Comparison of ENCODE assay signal across 13 mouse cellular contexts in genomic region chr4:155133188-155133587, GRCm38 (mm10). TPM values are rescaled to one million over a fixed set of nuclear protein-coding genes. Genes with fewer than 3 reads are reported as not detected.
DNase-seq lines count a peak whose midpoint lies in the region; ATAC-seq and TF ChIP-seq lines count a peak whose summit lies in the region.
"Had no signal": no experiment of that assay in that cellular context is flagged by ENCODE, and none has a peak within 500 bp of the region (broad histone marks: within the 10 kb centered on the region; RNA-seq: fewer than 3 reads in every experiment).

No protein-coding gene starts in this region.

- H3K9ac ChIP-seq in hindbrain, postnatal 0 days (replicated peaks; ENCODE audit: low read length): no peak overlapping the region
- no peak overlapping the region for H3K9ac ChIP-seq in embryonic facial prominence, embryonic 12.5 days
- no peak overlapping the region for H3K9ac ChIP-seq in limb, embryonic 11.5 days (ENCODE audit: low read length)
- H3K9ac ChIP-seq: liver, embryonic 13.5 days had no signal

- TF ChIP-seq CTCF in hindbrain, postnatal 0 days (IDR thresholded peaks at IDR 0.05; ENCODE audit: low read depth): no peak

- no peak for DNase-seq in hindbrain, embryonic 10.5 days (ENCODE audit: low spot score)
- DNase-seq in hindbrain, postnatal 0 days (ENCODE audit: low spot score): no peak
- DNase-seq in 416B (ENCODE audit: low read depth): peak; percentile 34
- no peak for DNase-seq in limb, embryonic 11.5 days (ENCODE audit: low spot score)
- no peak for DNase-seq in retina, embryonic 14.5 days (ENCODE audit: low spot score)
- no peak for DNase-seq in thymus, postnatal 4 days
- DNase-seq: liver, embryonic 13.5 days; thymus, postnatal 36 days had no signal

- H3K27me3 ChIP-seq in hindbrain, embryonic 10.5 days (ENCODE audit: insufficient read depth, poor library complexity, severe bottlenecking): 0 out of 2 replicates have a peak, but pooled peaks cover 3% of the 10 kb centered on the region
- no peaks in the 10 kb centered on the region for H3K27me3 ChIP-seq in hindbrain, postnatal 0 days (ENCODE audit: insufficient read depth, low read length)
- no peaks in the 10 kb centered on the region for H3K27me3 ChIP-seq in embryonic facial prominence, embryonic 12.5 days
- H3K27me3 ChIP-seq in limb, embryonic 11.5 days (ENCODE audit: control insufficient read depth, insufficient read depth, low read length): no peaks in the 10 kb centered on the region

- no peak overlapping the region for H3K4me2 ChIP-seq in hindbrain, postnatal 0 days (ENCODE audit: low read depth, low read length)
- H3K4me2 ChIP-seq in embryonic facial prominence, embryonic 12.5 days (replicated peaks): no peak overlapping the region
- no peak overlapping the region for H3K4me2 ChIP-seq in limb, embryonic 11.5 days (ENCODE audit: low read depth, severe bottlenecking)
- H3K4me2 ChIP-seq: liver, embryonic 13.5 days had no signal

- peak overlapping the region; percentile 86 for H3K27ac ChIP-seq in hindbrain, embryonic 10.5 days
- H3K27ac ChIP-seq in hindbrain, postnatal 0 days: no peak overlapping the region
- H3K27ac ChIP-seq in embryonic facial prominence, embryonic 12.5 days: peak overlapping the region; percentile 78
- H3K27ac ChIP-seq in limb, embryonic 11.5 days (replicated peaks; ENCODE audit: low read depth, low read length): peak overlapping the region; percentile 77
- H3K27ac ChIP-seq: liver, embryonic 13.5 days had no signal

- H3K9me3 ChIP-seq in hindbrain, embryonic 10.5 days: no peaks in the 10 kb centered on the region
- H3K9me3 ChIP-seq in hindbrain, postnatal 0 days (ENCODE audit: low read length): no peaks in the 10 kb centered on the region
- no peaks in the 10 kb centered on the region for H3K9me3 ChIP-seq in embryonic facial prominence, embryonic 12.5 days
- no peaks in the 10 kb centered on the region for H3K9me3 ChIP-seq in limb, embryonic 11.5 days (ENCODE audit: control insufficient read depth, low read length)
- H3K9me3 ChIP-seq: liver, embryonic 13.5 days had no signal

- no peaks in the 10 kb centered on the region for H3K36me3 ChIP-seq in hindbrain, embryonic 10.5 days
- no peaks in the 10 kb centered on the region for H3K36me3 ChIP-seq in hindbrain, postnatal 0 days (ENCODE audit: insufficient read depth, low read length)
- no peaks in the 10 kb centered on the region for H3K36me3 ChIP-seq in embryonic facial prominence, embryonic 12.5 days
- no peaks in the 10 kb centered on the region for H3K36me3 ChIP-seq in limb, embryonic 11.5 days (ENCODE audit: control insufficient read depth, insufficient read depth, low read length)
- H3K36me3 ChIP-seq: liver, embryonic 13.5 days had no signal

- H3K4me1 ChIP-seq in hindbrain, embryonic 10.5 days (replicated peaks): peaks cover 78% of the 10 kb centered on the region
- peaks cover 13% of the 10 kb centered on the region for H3K4me1 ChIP-seq in hindbrain, postnatal 0 days (ENCODE audit: insufficient read depth, low read length)
- H3K4me1 ChIP-seq in embryonic facial prominence, embryonic 12.5 days: peaks cover 53% of the 10 kb centered on the region
- H3K4me1 ChIP-seq in limb, embryonic 11.5 days (ENCODE audit: control insufficient read depth, insufficient read depth, low read length): peaks cover 42% of the 10 kb centered on the region

- 39% methylated on average over 3 of the region's 3 CpGs for WGBS in hindbrain, embryonic 10.5 days
- 25% methylated on average over 3 of the region's 3 CpGs for WGBS in hindbrain, postnatal 0 days
- 25% methylated on average over 3 of the region's 3 CpGs for WGBS in embryonic facial prominence, embryonic 12.5 days
- 75% methylated on average over 3 of the region's 3 CpGs for WGBS in limb, embryonic 11.5 days

- no peak overlapping the region for H3K4me3 ChIP-seq in hindbrain, embryonic 10.5 days
- H3K4me3 ChIP-seq in hindbrain, postnatal 0 days (ENCODE audit: low read length): no peak overlapping the region
- no peak overlapping the region for H3K4me3 ChIP-seq in embryonic facial prominence, embryonic 12.5 days
- H3K4me3 ChIP-seq in limb, embryonic 11.5 days (ENCODE audit: low read depth, low read length): no peak overlapping the region
- H3K4me3 ChIP-seq: erythroblast, embryonic 14.5 days; liver, embryonic 13.5 days had no signal

- ATAC-seq in hindbrain, postnatal 0 days: no peak
- no peak for ATAC-seq in embryonic facial prominence, embryonic 12.5 days (ENCODE audit: insufficient number of reproducible peaks, insufficient read depth, low FRiP score, low TSS enrichment)
- ATAC-seq in limb, embryonic 11.5 days (ENCODE audit: insufficient number of reproducible peaks, low FRiP score, low TSS enrichment, low read depth): no peak
- no peak for ATAC-seq in cerebellum, adult (ENCODE audit: insufficient number of reproducible peaks, low FRiP score, low TSS enrichment)
- ATAC-seq: activated CD4-positive, CD25-positive, alpha-beta regulatory T cell, adult 4 months had no signal

RNA-seq across cellular contexts. Expression of gene Morn1, which starts 46.8 kb away (rescaled TPM):
- polyA plus RNA-seq in hindbrain, embryonic 10.5 days (2016; fragmentation: Nextera tagmentation; extraction: Ambion mirVana): 4.4 and 6.0 TPM in 2 replicates
- total RNA-seq in hindbrain, postnatal 0 days (2014; rRNA removed): 0.86 and 9.0 TPM in 2 replicates
- polyA plus RNA-seq in hindbrain, postnatal 0 days (2015; fragmentation: Nextera tagmentation; extraction: Ambion mirVana): 8.9 and 10.0 TPM in 2 replicates
- 5.1 and 7.7 TPM in 2 replicates for polyA plus RNA-seq in embryonic facial prominence, embryonic 12.5 days (2016; fragmentation: Nextera tagmentation; extraction: Ambion mirVana)
- 3.5 and 4.5 TPM in 2 replicates for polyA plus RNA-seq in limb, embryonic 11.5 days (2014; fragmentation: Nextera tagmentation; extraction: Ambion mirVana)
- total RNA-seq: monocyte, adult 5-6 weeks had no signal

RNA-seq across cellular contexts. Expression of gene Rer1, which starts 47.0 kb away (rescaled TPM):
- polyA plus RNA-seq in hindbrain, embryonic 10.5 days (2016; fragmentation: Nextera tagmentation; extraction: Ambion mirVana): 138 and 144 TPM in 2 replicates
- 85.4 and 93.5 TPM in 2 replicates for total RNA-seq in hindbrain, postnatal 0 days (2014; rRNA removed)
- 129 and 136 TPM in 2 replicates for polyA plus RNA-seq in hindbrain, postnatal 0 days (2015; fragmentation: Nextera tagmentation; extraction: Ambion mirVana)
- polyA plus RNA-seq in embryonic facial prominence, embryonic 12.5 days (2016; fragmentation: Nextera tagmentation; extraction: Ambion mirVana): 139 and 143 TPM in 2 replicates
- polyA plus RNA-seq in limb, embryonic 11.5 days (2014; fragmentation: Nextera tagmentation; extraction: Ambion mirVana): 137 and 149 TPM in 2 replicates
